Mouse (Mus musculus): Measurements from ENCODE around the gene Rars2. TPM values are rescaled to one million over a fixed set of nuclear protein-coding genes. Genes with fewer than 3 reads are reported as not detected.

Gene Rars2
- polyA plus RNA-seq, 1 experiment = 15.4 TPM

DNA sequence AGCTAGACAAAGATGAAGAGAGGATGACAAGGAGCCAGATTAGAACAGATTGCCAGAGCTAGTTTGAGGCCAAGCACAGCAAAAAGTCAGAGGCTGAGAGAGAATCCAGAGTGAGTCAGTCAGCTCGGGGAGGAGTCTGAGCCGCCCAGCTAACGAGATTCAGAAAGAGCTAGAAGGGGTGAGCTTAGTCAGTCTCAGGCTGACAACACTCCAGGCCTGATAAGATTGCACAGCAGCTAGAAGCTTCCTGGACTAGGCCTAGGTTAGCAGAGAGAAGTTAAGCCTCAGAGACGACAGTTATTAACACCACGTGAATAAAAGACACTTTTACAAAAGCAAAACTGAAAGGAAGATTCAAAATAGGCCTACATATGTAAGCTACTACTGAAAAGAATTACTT lies 53.2 kb downstream of the Rars2 start:
- Histone ChIP-seq H3K36me3 (ENCODE audit: control insufficient read depth, insufficient read depth) (peaks cover 38% of the 10 kb centered on the region), H3K79me2 (ENCODE audit: control insufficient read depth, insufficient read depth) (no peaks in the 10 kb centered on the region), H3K27me3 (ENCODE audit: control insufficient read depth, insufficient read depth, insufficient read length) (no peaks in the 10 kb centered on the region), H3ac (ENCODE audit: control insufficient read depth, insufficient read length) (no peak overlapping the region), H3K4me3 (no peak overlapping the region), H3K4me2 (ENCODE audit: low read depth) (no peak overlapping the region)
- TF ChIP-seq MYOG (IDR thresholded peaks at IDR 0.05; ENCODE audit: control insufficient read depth in 1 of 3, insufficient read depth in 1 of 3, insufficient read length in 2 of 3, low read depth in 2 of 3) (no peak), USF1 (IDR thresholded peaks at IDR 0.05; ENCODE audit: low read depth) (no peak)

DNA sequence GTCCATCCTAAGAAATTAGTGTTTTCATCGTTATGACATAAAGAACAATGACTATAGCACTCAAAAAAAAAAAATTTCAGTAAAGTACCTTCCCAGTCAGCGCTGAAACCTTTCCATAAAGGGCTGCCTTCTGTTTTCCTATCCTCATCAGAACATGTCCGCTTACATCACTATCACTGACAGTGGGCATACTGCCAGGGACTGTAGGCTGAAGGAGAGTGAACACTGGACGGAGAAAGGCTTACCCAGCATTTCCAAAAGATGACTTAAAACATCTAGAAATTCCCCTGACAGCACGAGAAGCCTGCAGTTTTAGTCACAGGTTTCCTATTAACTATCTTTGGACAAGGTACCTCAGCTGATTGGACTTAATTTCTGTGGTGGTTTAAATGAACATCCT lies 59.0 kb downstream of the Rars2 start:
- TF ChIP-seq POLR2A (IDR thresholded peaks at IDR 0.05; ENCODE audit: insufficient read length, low read depth) (no peak), MAX (IDR thresholded peaks at IDR 0.05; ENCODE audit: low read depth) (no peak), SRF (IDR thresholded peaks at IDR 0.05; ENCODE audit: control insufficient read depth, insufficient read length, low read depth) (no peak), TCF3 (IDR thresholded peaks at IDR 0.05; ENCODE audit: insufficient read length, low read depth) (no peak), MYOD1 (IDR thresholded peaks at IDR 0.05; ENCODE audit: control insufficient read depth in 1 of 3, insufficient read length in 2 of 3, low read depth in 2 of 3) (no peak), MYOG (IDR thresholded peaks at IDR 0.05; ENCODE audit: control insufficient read depth in 1 of 3, insufficient read depth in 1 of 3, insufficient read length in 2 of 3, low read depth in 2 of 3) (no peak), POLR2AphosphoS2 (IDR thresholded peaks at IDR 0.05; ENCODE audit: insufficient read length, low read depth) (no peak), REST (IDR thresholded peaks at IDR 0.05; ENCODE audit: insufficient read depth, insufficient read length) (no peak), TCF12 (IDR thresholded peaks at IDR 0.05; ENCODE audit: insufficient read depth, poor library complexity, severe bottlenecking) (no peak), CEBPB (IDR thresholded peaks at IDR 0.05; ENCODE audit: insufficient read depth, poor library complexity, severe bottlenecking) (no peak), USF1 (IDR thresholded peaks at IDR 0.05; ENCODE audit: low read depth) (no peak), E2F4 (IDR thresholded peaks at IDR 0.05; ENCODE audit: insufficient read depth) (no peak)
- Histone ChIP-seq H3K4me3 (no peak overlapping the region), H3K27me3 (ENCODE audit: control insufficient read depth, insufficient read depth, insufficient read length) (no peaks in the 10 kb centered on the region), H3K4me2 (ENCODE audit: low read depth) (no peak overlapping the region), H3K79me2 (ENCODE audit: control insufficient read depth, insufficient read depth) (no peaks in the 10 kb centered on the region), H3K36me3 (ENCODE audit: control insufficient read depth, insufficient read depth) (peaks cover 19% of the 10 kb centered on the region), H3ac (ENCODE audit: control insufficient read depth, insufficient read length) (no peak overlapping the region)

DNA sequence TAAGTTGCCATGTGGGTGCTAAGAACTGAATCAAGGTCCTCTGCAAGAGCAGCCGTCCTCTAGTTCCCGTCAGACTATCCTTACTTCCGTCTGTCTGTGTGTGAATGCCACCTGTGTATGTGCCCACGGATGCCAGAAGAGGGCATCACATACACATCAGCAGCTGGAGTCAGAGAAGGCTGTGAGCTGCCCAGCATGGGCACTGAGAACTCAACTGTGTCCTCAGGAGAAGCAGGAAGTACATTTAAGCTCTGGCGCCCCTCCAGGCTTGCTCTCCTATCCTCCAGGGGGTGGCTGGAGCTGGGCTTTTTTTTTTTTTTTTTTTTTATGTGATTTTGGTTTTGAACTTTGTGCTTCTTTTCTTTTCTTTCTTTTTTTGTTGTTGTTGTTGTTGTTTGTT lies 65.8 kb downstream of the Rars2 start:
- no peak overlapping the region for H3K4me3 ChIP-seq
- no peak overlapping the region for H3K4me2 ChIP-seq (ENCODE audit: low read depth)
- TF ChIP-seq CEBPB (IDR thresholded peaks at IDR 0.05; ENCODE audit: insufficient read depth, poor library complexity, severe bottlenecking) = no peak
- TF ChIP-seq MAX (IDR thresholded peaks at IDR 0.05; ENCODE audit: low read depth) = no peak
- no peak for TF ChIP-seq TCF12 (IDR thresholded peaks at IDR 0.05; ENCODE audit: insufficient read depth, poor library complexity, severe bottlenecking)
- no peak for TF ChIP-seq POLR2AphosphoS2 (IDR thresholded peaks at IDR 0.05; ENCODE audit: insufficient read length, low read depth)
- TF ChIP-seq TCF3 (IDR thresholded peaks at IDR 0.05; ENCODE audit: insufficient read length, low read depth) = no peak
- TF ChIP-seq REST (IDR thresholded peaks at IDR 0.05; ENCODE audit: insufficient read depth, insufficient read length) = no peak
- TF ChIP-seq E2F4 (IDR thresholded peaks at IDR 0.05; ENCODE audit: insufficient read depth) = no peak
- no peak for TF ChIP-seq USF1 (IDR thresholded peaks at IDR 0.05; ENCODE audit: low read depth)
- TF ChIP-seq SRF (IDR thresholded peaks at IDR 0.05; ENCODE audit: control insufficient read depth, insufficient read length, low read depth) = no peak
- TF ChIP-seq POLR2A (IDR thresholded peaks at IDR 0.05; ENCODE audit: insufficient read length, low read depth) = no peak
- TF ChIP-seq MYOG (IDR thresholded peaks at IDR 0.05; ENCODE audit: control insufficient read depth in 1 of 3, insufficient read depth in 1 of 3, insufficient read length in 2 of 3, low read depth in 2 of 3) = no peak
- no peak for TF ChIP-seq MYOD1 (IDR thresholded peaks at IDR 0.05; ENCODE audit: control insufficient read depth in 1 of 3, insufficient read length in 2 of 3, low read depth in 2 of 3)
- peaks cover 8% of the 10 kb centered on the region for H3K36me3 ChIP-seq (ENCODE audit: control insufficient read depth, insufficient read depth)
- peaks cover 1% of the 10 kb centered on the region for H3K79me2 ChIP-seq (ENCODE audit: control insufficient read depth, insufficient read depth)
- no peaks in the 10 kb centered on the region for H3K27me3 ChIP-seq (ENCODE audit: control insufficient read depth, insufficient read depth, insufficient read length)
- H3ac ChIP-seq (ENCODE audit: control insufficient read depth, insufficient read length) = no peak overlapping the region

DNA sequence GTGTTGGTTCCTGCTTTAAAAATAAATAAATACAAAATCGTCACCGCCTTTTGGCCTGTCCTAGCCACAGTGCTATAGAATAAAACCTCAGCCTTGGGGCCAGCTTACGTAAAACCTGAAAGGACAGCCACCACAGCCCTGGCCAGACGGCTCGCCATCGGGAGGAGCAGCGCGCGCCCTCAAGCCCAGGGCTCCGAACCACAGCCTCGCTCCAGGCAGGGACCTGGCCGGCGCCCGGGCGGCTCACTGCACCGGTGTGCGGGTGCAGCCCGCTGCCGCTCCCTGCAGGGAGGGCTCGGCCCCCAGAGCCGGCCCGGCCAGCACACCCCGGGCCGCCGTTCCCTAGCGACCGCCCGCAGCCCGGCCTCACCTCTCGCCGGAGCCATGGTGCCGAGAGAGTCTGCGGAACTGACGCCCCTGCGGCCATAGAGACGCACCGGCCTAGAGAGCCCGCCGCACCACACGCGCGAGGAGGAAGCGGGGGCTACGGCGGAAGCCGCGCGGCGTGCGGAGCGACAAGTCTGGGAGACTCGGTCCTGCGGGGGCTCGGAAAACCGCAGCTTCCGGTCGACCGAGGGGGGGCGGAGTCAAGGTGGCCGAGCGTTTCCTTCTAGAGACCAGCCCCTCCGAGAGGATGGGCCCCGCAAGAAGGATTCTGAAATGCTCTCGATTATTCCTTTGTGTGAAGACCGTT lies 72.3 kb downstream of the Rars2 start, which contains the start of gene Slc35a1:
Gene Slc35a1, minus strand, starts transcription at position 565 of the 694 bp plus-strand sequence.
- Histone ChIP-seq H3K27me3 (ENCODE audit: control insufficient read depth, insufficient read depth, insufficient read length) (no peaks in the 10 kb centered on the region), H3K4me3 (peak within 1 kb of the TSS; percentile 46), H3K36me3 (ENCODE audit: control insufficient read depth, insufficient read depth) (no peaks in the 10 kb centered on the region), H3K79me2 (ENCODE audit: control insufficient read depth, insufficient read depth) (peaks cover 6% of the 10 kb centered on the region), H3ac (ENCODE audit: control insufficient read depth, insufficient read length) (peak within 1 kb of the TSS; percentile 11), H3K4me2 (ENCODE audit: low read depth) (peak within 1 kb of the TSS; percentile 78)
- TF ChIP-seq E2F4 (IDR thresholded peaks at IDR 0.05; ENCODE audit: insufficient read depth) = peak; percentile 4
- no peak for TF ChIP-seq SRF (IDR thresholded peaks at IDR 0.05; ENCODE audit: control insufficient read depth, insufficient read length, low read depth)
- no peak for TF ChIP-seq REST (IDR thresholded peaks at IDR 0.05; ENCODE audit: insufficient read depth, insufficient read length)
- no peak for TF ChIP-seq CEBPB (IDR thresholded peaks at IDR 0.05; ENCODE audit: insufficient read depth, poor library complexity, severe bottlenecking)
- TF ChIP-seq MYOG (IDR thresholded peaks at IDR 0.05; ENCODE audit: control insufficient read depth in 1 of 3, insufficient read depth in 1 of 3, insufficient read length in 2 of 3, low read depth in 2 of 3) = peak in 1 of 3 experiments; percentile 43
- peak; percentile 81 for TF ChIP-seq POLR2AphosphoS2 (IDR thresholded peaks at IDR 0.05; ENCODE audit: insufficient read length, low read depth)
- TF ChIP-seq MAX (IDR thresholded peaks at IDR 0.05; ENCODE audit: low read depth) = no peak
- TF ChIP-seq TCF12 (IDR thresholded peaks at IDR 0.05; ENCODE audit: insufficient read depth, poor library complexity, severe bottlenecking) = no peak
- peak; percentile 70 for TF ChIP-seq POLR2A (IDR thresholded peaks at IDR 0.05; ENCODE audit: insufficient read length, low read depth)
- TF ChIP-seq TCF3 (IDR thresholded peaks at IDR 0.05; ENCODE audit: insufficient read length, low read depth) = no peak
- TF ChIP-seq MYOD1 (IDR thresholded peaks at IDR 0.05; ENCODE audit: control insufficient read depth in 1 of 3, insufficient read length in 2 of 3, low read depth in 2 of 3) = no peak
- TF ChIP-seq USF1 (IDR thresholded peaks at IDR 0.05; ENCODE audit: low read depth) = no peak
